Mouse (Mus musculus) liver, embryonic 11.5 days (tissue): ENCODE results near the gene Gabbr1. TPM values are rescaled to one million over a fixed set of nuclear protein-coding genes. Genes with fewer than 3 reads are reported as not detected.

Experiments used
- ATAC-seq: fragments of 200-750 bp; cut with Nextera tagmentation; replicated peaks from 2 replicates; pipeline ENCODE4 v1.8.0; 2017; ENCODE audit warnings: moderate number of reproducible peaks, mild to moderate bottlenecking, moderate TSS enrichment, moderate library complexity; ENCODE audit not compliant: low FRiP score
- DNase-seq: peaks from one replicate; pipeline ENCODE4 v3.0.0-alpha.2; 2017; ENCODE audit warnings: low spot score
- H3K27ac ChIP-seq: fragments of 300-500 bp; sonication (generic); 2 replicates; pipeline ENCODE4 v1.5.1; 2014; ENCODE audit warnings: mild to moderate bottlenecking, low read depth, low read length, control low read depth
- H3K27me3 ChIP-seq: fragments of 300-500 bp; sonication (generic); replicated peaks from 2 replicates; pipeline ENCODE4 v1.6.1; 2014; ENCODE audit warnings: low read length, mixed read lengths; ENCODE audit not compliant: control insufficient read depth, insufficient read depth
- H3K36me3 ChIP-seq: fragments of 300-500 bp; sonication (generic); 2 replicates; pipeline ENCODE4 v1.6.1; 2014; ENCODE audit warnings: mild to moderate bottlenecking, low read length, moderate library complexity, mixed read lengths; ENCODE audit not compliant: control insufficient read depth, insufficient read depth
- H3K4me1 ChIP-seq: fragments of 300-500 bp; sonication (generic); replicated peaks from 2 replicates; pipeline ENCODE4 v1.6.1; 2014; ENCODE audit warnings: low read length, mixed read lengths; ENCODE audit not compliant: control insufficient read depth, insufficient read depth
- H3K4me2 ChIP-seq: fragments of 300-500 bp; sonication (generic); 2 replicates; pipeline ENCODE4 v1.6.1; 2014; ENCODE audit warnings: mild to moderate bottlenecking, control low read depth, moderate library complexity
- H3K4me3 ChIP-seq: fragments of 300-500 bp; sonication (generic); 2 replicates; pipeline ENCODE4 v1.5.1; 2014; ENCODE audit warnings: low read depth, low read length, control low read depth
- H3K9ac ChIP-seq: fragments of 300-500 bp; sonication (generic); 2 replicates; pipeline ENCODE4 v1.6.1; 2014; ENCODE audit warnings: low read depth, low read length, control low read depth
- H3K9me3 ChIP-seq: fragments of 300-500 bp; sonication (generic); 2 replicates; pipeline ENCODE4 v1.6.1; 2016; ENCODE audit warnings: low read length, inconsistent platforms, mixed read lengths; ENCODE audit not compliant: control insufficient read depth
- WGBS: fragments of 180-500 bp; shearing (Covaris S2); extraction: QIAGEN DNeasy Blood & Tissue Kit; methylation state at CpG from one replicate; pipeline ENCODE4 v1.1.7; 2014; 5-methylcytosine and 5-hydroxymethylcytosine counted together
- polyA plus RNA-seq: library from polyadenylated mRNA; unstranded; fragments of >200 nt; fragmentation: Nextera tagmentation; extraction: Ambion mirVana; gene quantifications from 2 replicates; pipeline ENCODE4 v1.2.1, GENCODE M21; 2014

Gene Gabbr1
- polyA plus RNA-seq, 1 experiment from 2014 or later: 2.9 TPM

- 84% methylated on average over 11 of the region's 11 CpGs for WGBS
- no peaks in the 10 kb centered on the region; the same call in 1 of the 2 replicates for H3K36me3 ChIP-seq
- H3K4me1 ChIP-seq: no peaks in the 10 kb centered on the region
- H3K4me3 ChIP-seq: no peak overlapping the region
- ATAC-seq (no peak), DNase-seq (no peak)
- no peak overlapping the region for H3K4me2 ChIP-seq
- H3K27ac ChIP-seq: no peak overlapping the region
- no peaks in the 10 kb centered on the region for H3K9me3 ChIP-seq
- no peaks in the 10 kb centered on the region for H3K27me3 ChIP-seq
- no peak overlapping the region for H3K9ac ChIP-seq
Observed at GRCm38 (mm10) chr17:37063686-37064495, 18.1 kb downstream of the Gabbr1 start.

- Histone ChIP-seq H3K27me3 (no peaks in the 10 kb centered on the region), H3K4me3 (no peak overlapping the region), H3K4me1 (no peaks in the 10 kb centered on the region), H3K27ac (no peak overlapping the region), H3K9ac (no peak overlapping the region), H3K9me3 (no peaks in the 10 kb centered on the region), H3K4me2 (no peak overlapping the region), H3K36me3 (peaks cover 4% of the 10 kb centered on the region; the same call in 1 of the 2 replicates)
- 73% methylated on average over 2 of the region's 2 CpGs for WGBS
- ATAC-seq: no peak
- no peak for DNase-seq
Observed at GRCm38 (mm10) chr17:37065993-37066392, 20.2 kb downstream of the Gabbr1 start.

- H3K36me3 ChIP-seq: peaks cover 4% of the 10 kb centered on the region; the same call in 1 of the 2 replicates
- H3K4me3 ChIP-seq: no peak overlapping the region
- no peak for DNase-seq
- H3K9me3 ChIP-seq: no peaks in the 10 kb centered on the region
- no peaks in the 10 kb centered on the region for H3K27me3 ChIP-seq
- H3K4me1 ChIP-seq: no peaks in the 10 kb centered on the region
- no peak for ATAC-seq
- H3K9ac ChIP-seq: no peak overlapping the region
- 53% methylated on average over 1 of the region's 1 CpGs for WGBS
- H3K4me2 ChIP-seq: no peak overlapping the region
- H3K27ac ChIP-seq: no peak overlapping the region
Observed at GRCm38 (mm10) chr17:37067861-37068260, 22.1 kb downstream of the Gabbr1 start.

GRCm38 (mm10) chr17:37070121-37070520 lies 24.4 kb downstream of the Gabbr1 start:
- DNase-seq: no peak

GRCm38 (mm10) chr17:37072080-37072729 lies 26.4 kb downstream of the Gabbr1 start:
- ATAC-seq (no peak), DNase-seq (no peak)
- no peak overlapping the region for H3K4me3 ChIP-seq
- no peak overlapping the region for H3K4me2 ChIP-seq
- no peaks in the 10 kb centered on the region for H3K4me1 ChIP-seq
- H3K27ac ChIP-seq: no peak overlapping the region
- 79% methylated on average over 12 of the region's 12 CpGs for WGBS
- H3K9ac ChIP-seq: no peak overlapping the region
- no peaks in the 10 kb centered on the region for H3K9me3 ChIP-seq
- no peaks in the 10 kb centered on the region for H3K27me3 ChIP-seq
- peaks cover 4% of the 10 kb centered on the region; the same call in 1 of the 2 replicates for H3K36me3 ChIP-seq

More at GRCm38 (mm10) chr17:37070121-37070520, 24.4 kb downstream of the Gabbr1 start:
- Histone ChIP-seq H3K27me3 (no peaks in the 10 kb centered on the region), H3K27ac (no peak overlapping the region), H3K4me2 (no peak overlapping the region), H3K36me3 (peaks cover 4% of the 10 kb centered on the region; the same call in 1 of the 2 replicates), H3K9me3 (no peaks in the 10 kb centered on the region), H3K4me1 (no peaks in the 10 kb centered on the region), H3K9ac (no peak overlapping the region), H3K4me3 (no peak overlapping the region)
- ATAC-seq: no peak
- 88% methylated on average over 8 of the region's 8 CpGs for WGBS

GRCm38 (mm10) chr17:37072730-37073276 lies 27.0 kb downstream of the Gabbr1 start:
- ATAC-seq (no peak), DNase-seq (no peak)
- Histone ChIP-seq H3K9ac (no peak overlapping the region), H3K27me3 (no peaks in the 10 kb centered on the region), H3K4me3 (no peak overlapping the region), H3K4me1 (no peaks in the 10 kb centered on the region), H3K27ac (no peak overlapping the region), H3K4me2 (no peak overlapping the region), H3K36me3 (peaks cover 4% of the 10 kb centered on the region; the same call in 1 of the 2 replicates), H3K9me3 (no peaks in the 10 kb centered on the region)
- WGBS: 69% methylated on average over 11 of the region's 11 CpGs

GRCm38 (mm10) chr17:37075181-37075580 lies 29.4 kb downstream of the Gabbr1 start:
- no peak for ATAC-seq
- H3K27me3 ChIP-seq: no peaks in the 10 kb centered on the region
- H3K4me3 ChIP-seq: no peak overlapping the region
- no peaks in the 10 kb centered on the region for H3K9me3 ChIP-seq
- H3K9ac ChIP-seq: no peak overlapping the region
- H3K4me1 ChIP-seq: no peaks in the 10 kb centered on the region
- no peak for DNase-seq
- no peak overlapping the region for H3K4me2 ChIP-seq
- no peak overlapping the region for H3K27ac ChIP-seq
- H3K36me3 ChIP-seq: no peaks in the 10 kb centered on the region; the same call in 1 of the 2 replicates
- 84% methylated on average over 6 of the region's 6 CpGs for WGBS

- WGBS: 86% methylated on average over 2 of the region's 2 CpGs
- Histone ChIP-seq H3K4me1 (no peaks in the 10 kb centered on the region), H3K36me3 (no peaks in the 10 kb centered on the region; the same call in 1 of the 2 replicates), H3K9me3 (no peaks in the 10 kb centered on the region), H3K27ac (no peak overlapping the region), H3K4me3 (no peak overlapping the region), H3K4me2 (no peak overlapping the region), H3K27me3 (no peaks in the 10 kb centered on the region), H3K9ac (no peak overlapping the region)
- ATAC-seq (no peak), DNase-seq (no peak)
Observed at GRCm38 (mm10) chr17:37075766-37076165, 30.0 kb downstream of the Gabbr1 start.
